Mouse (Mus musculus) heart, adult 2 months (tissue): ENCODE results near the gene Tanc2. TPM values are rescaled to one million over a fixed set of nuclear protein-coding genes. Genes with fewer than 3 reads are reported as not detected.

Experiments
- DNase-seq, 2 experiments: peaks; one replicate each; pipeline ENCODE4 v3.0.0; 2021
- H3K27ac ChIP-seq: fragments of 200-600 bp; 2 replicates; pipeline ENCODE4 v1.8.1; 2022
- H3K27me3 ChIP-seq: fragments of 200-500 bp; 2 replicates; pipeline ENCODE4 v1.6.1; 2012; ENCODE audit warnings: mild to moderate bottlenecking, low read length, inconsistent platforms, mixed read lengths; ENCODE audit not compliant: control insufficient read depth, insufficient read depth
- H3K36me3 ChIP-seq: fragments of 200-500 bp; 2 replicates; pipeline ENCODE4 v1.6.1; 2012; ENCODE audit warnings: low read length, inconsistent platforms; ENCODE audit not compliant: control insufficient read depth, insufficient read depth
- H3K4me1 ChIP-seq: fragments of 200-500 bp; 2 replicates; pipeline ENCODE4 v1.6.1; 2011; ENCODE audit warnings: low read length; ENCODE audit not compliant: control insufficient read depth, insufficient read depth
- H3K4me3 ChIP-seq: fragments of 200-600 bp; 2 replicates; pipeline ENCODE4 v1.8.1; 2022
- H3K79me2 ChIP-seq: fragments of 200-500 bp; replicated peaks from 2 replicates; pipeline ENCODE4 v1.6.1; 2012; ENCODE audit warnings: mild to moderate bottlenecking, inconsistent platforms, low read length, moderate library complexity, mixed read lengths; ENCODE audit not compliant: control insufficient read depth, insufficient read depth
- H3K9ac ChIP-seq: fragments of 200-500 bp; 2 replicates; pipeline ENCODE4 v1.6.1; 2012; ENCODE audit warnings: low read depth, mild to moderate bottlenecking, control low read depth, inconsistent platforms, low read length, mixed read lengths
- CTCF ChIP-seq: fragments of 200-600 bp; IDR thresholded peaks from 2 replicates; pipeline ENCODE4 v1.8.1; 2022; ENCODE audit warnings: antibody characterized with exemption, mild to moderate bottlenecking, moderate library complexity
- EP300 ChIP-seq: fragments of 200-500 bp; IDR thresholded peaks from 2 replicates; pipeline ENCODE4 v1.6.1; 2011; ENCODE audit warnings: low read depth, low read length, control low read depth; ENCODE audit not compliant: insufficient read depth
- POLR2A ChIP-seq: fragments of 200-500 bp; IDR thresholded peaks from 2 replicates; pipeline ENCODE4 v1.6.1; 2011; ENCODE audit warnings: mild to moderate bottlenecking, low read depth, low read length, control low read depth; ENCODE audit not compliant: insufficient read depth
- WGBS: fragments of 180-500 bp; shearing (Covaris S2); methylation state at CpG from one replicate; pipeline ENCODE4 v1.1.7; 2018; 5-methylcytosine and 5-hydroxymethylcytosine counted together
- intact Hi-C: fragments of 180-260 bp; cut with DNase I; formaldehyde crosslinking; loops from one replicate; pipeline ENCODE4 v1.15.1; 2025
- polyA plus RNA-seq: library from polyadenylated mRNA; depleted of rRNA; stranded (reverse); fragments of >200 nt; gene quantifications from 2 replicates; pipeline ENCODE4 v1.2.3, GENCODE M21; 2012
- total RNA-seq, 2 experiments: library from RNA; stranded (reverse); gene quantifications; 2 replicates each; pipeline ENCODE4 v1.2.3; 2021

Gene Tanc2
- total and polyA plus RNA-seq, 3 experiments: 3.5 to 15.2 (median 11.9) TPM

- Histone ChIP-seq H3K79me2 (no peaks in the 10 kb centered on the region), H3K9ac (no peak overlapping the region), H3K27ac (no peak overlapping the region), H3K4me1 (peaks cover 3% of the 10 kb centered on the region), H3K36me3 (no peaks in the 10 kb centered on the region), H3K27me3 (no peaks in the 10 kb centered on the region), H3K4me3 (no peak overlapping the region)
- TF ChIP-seq CTCF (no peak), POLR2A (no peak), EP300 (no peak)
- DNase-seq: peak in 1 of 2 experiments; percentile 56
- intact Hi-C loops: no loop called here
- 33% methylated on average over 1 of the region's 1 CpGs for WGBS
Observed at GRCm38 (mm10) chr11:105567221-105567641, 22.6 kb upstream of the Tanc2 start.

- intact Hi-C loops: loop anchor here (5.0 kb wide), 1 partner anchor 40 kb away; no protein-coding TSS in a partner anchor
- peaks cover 7% of the 10 kb centered on the region for H3K4me1 ChIP-seq
- DNase-seq: peak in 1 of 2 experiments; percentile 27
- H3K4me3 ChIP-seq: no peak overlapping the region
- H3K36me3 ChIP-seq: no peaks in the 10 kb centered on the region
- H3K9ac ChIP-seq: no peak overlapping the region
- WGBS: 71% methylated on average over 8 of the region's 8 CpGs
- no peak for TF ChIP-seq CTCF
- no peak for TF ChIP-seq POLR2A
- no peak for TF ChIP-seq EP300
- H3K27ac ChIP-seq: no peak overlapping the region
- no peaks in the 10 kb centered on the region for H3K79me2 ChIP-seq
- no peaks in the 10 kb centered on the region for H3K27me3 ChIP-seq
Observed at GRCm38 (mm10) chr11:105571996-105572395, 17.8 kb upstream of the Tanc2 start.

DNA sequence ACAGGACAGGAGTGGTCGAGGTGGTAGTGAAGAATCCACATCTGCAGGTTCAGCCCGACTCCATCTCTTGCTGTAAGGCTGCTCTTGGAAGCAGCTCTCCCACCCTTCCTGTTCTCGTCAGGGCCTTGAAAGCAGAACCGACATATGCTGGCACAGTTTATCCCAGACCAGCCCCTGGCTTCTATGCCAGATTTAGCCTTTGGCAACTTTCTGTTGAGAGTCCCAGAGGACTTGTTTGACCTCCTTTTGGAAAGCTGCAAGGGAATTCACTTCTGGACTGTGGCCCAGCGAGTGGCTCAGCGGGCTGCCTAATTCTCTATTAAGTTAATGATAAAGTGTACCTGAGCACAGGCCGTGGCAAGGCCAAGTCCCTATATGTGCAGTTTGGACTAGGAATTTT is 15.5 kb upstream of the Tanc2 start:
- no peak overlapping the region for H3K9ac ChIP-seq
- DNase-seq: peak; percentile 59 to 80
- intact Hi-C loops: loop anchor here (5.0 kb wide), 1 partner anchor 42 kb away; no protein-coding TSS in a partner anchor
- no peak overlapping the region for H3K4me3 ChIP-seq
- TF ChIP-seq EP300 (peak; percentile 67; the same call in 1 of the 2 replicates), CTCF (no peak)
- H3K4me1 ChIP-seq: peaks cover 4% of the 10 kb centered on the region
- H3K27ac ChIP-seq: no peak overlapping the region; the same call in 1 of the 2 replicates
- no peaks in the 10 kb centered on the region for H3K27me3 ChIP-seq
- no peaks in the 10 kb centered on the region for H3K36me3 ChIP-seq
- H3K79me2 ChIP-seq: no peaks in the 10 kb centered on the region
- 13% methylated on average over 7 of the region's 7 CpGs for WGBS

GRCm38 (mm10) chr11:105577211-105577610 is 12.6 kb upstream of the Tanc2 start:
- Histone ChIP-seq H3K27me3 (no peaks in the 10 kb centered on the region), H3K9ac (no peak overlapping the region), H3K4me1 (peaks cover 4% of the 10 kb centered on the region), H3K4me3 (no peak overlapping the region), H3K27ac (no peak overlapping the region), H3K79me2 (no peaks in the 10 kb centered on the region), H3K36me3 (no peaks in the 10 kb centered on the region)
- TF ChIP-seq POLR2A: no peak
- TF ChIP-seq EP300: no peak
- no peak for DNase-seq
- intact Hi-C loops: no loop called here

GRCm38 (mm10) chr11:105582020-105582419 is 7.8 kb upstream of the Tanc2 start:
- DNase-seq: no peak
- intact Hi-C loops: no loop called here
- 87% methylated on average over 3 of the region's 3 CpGs for WGBS
- no peak overlapping the region for H3K27ac ChIP-seq
- H3K4me1 ChIP-seq: no peaks in the 10 kb centered on the region
- H3K4me3 ChIP-seq: no peak overlapping the region
- no peak overlapping the region for H3K9ac ChIP-seq
- H3K79me2 ChIP-seq: no peaks in the 10 kb centered on the region
- no peaks in the 10 kb centered on the region for H3K36me3 ChIP-seq
- TF ChIP-seq EP300 (no peak), CTCF (no peak), POLR2A (no peak)
- H3K27me3 ChIP-seq: no peaks in the 10 kb centered on the region

- 4% methylated on average over 70 of the region's 70 CpGs for WGBS
- DNase-seq: peak; percentile 91 to 92
- Histone ChIP-seq H3K9ac (peak overlapping the region; percentile 100), H3K79me2 (no peaks in the 10 kb centered on the region), H3K27me3 (no peaks in the 10 kb centered on the region), H3K4me3 (peak overlapping the region; percentile 78), H3K4me1 (peaks cover 1% of the 10 kb centered on the region), H3K36me3 (peaks cover 3% of the 10 kb centered on the region; the same call in 1 of the 2 replicates), H3K27ac (peak overlapping the region; percentile 77)
- TF ChIP-seq EP300: peak; percentile 45; the same call in 1 of the 2 replicates
- peak; percentile 24 for TF ChIP-seq CTCF
- no peak for TF ChIP-seq POLR2A
- intact Hi-C loops: no loop called here
Observed at GRCm38 (mm10) chr11:105589231-105589876, 432 bp upstream of the Tanc2 start.
